ENCODE assay signal across 15 mouse cellular contexts in the genomic region with DNA sequence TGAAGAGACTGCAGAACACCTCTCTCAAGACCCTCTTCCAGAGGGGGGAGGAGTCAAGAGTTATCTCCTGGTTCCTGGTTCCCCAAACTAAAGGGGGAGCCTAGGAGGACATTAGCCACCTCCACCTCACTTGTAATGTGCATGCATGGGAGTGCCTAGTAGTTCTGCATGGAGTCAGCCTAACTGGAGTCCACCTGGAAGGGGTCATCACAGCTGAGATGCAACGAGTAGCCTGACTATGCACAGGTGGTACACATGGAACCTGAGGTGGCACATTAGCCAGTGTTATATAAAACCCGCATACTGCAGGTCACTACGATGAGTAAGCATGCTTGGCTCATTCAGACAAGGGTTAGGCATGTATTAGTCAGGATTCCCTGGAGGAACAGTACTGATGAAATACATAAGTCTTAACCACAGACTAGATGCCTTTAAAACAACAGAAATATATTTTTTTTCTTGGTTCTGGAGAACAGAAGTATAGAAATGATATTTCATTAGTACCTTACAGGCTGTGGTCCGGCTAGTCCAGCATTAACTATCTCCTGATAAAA.
"Had no signal": no experiment of that assay in that cellular context is flagged by ENCODE, and none has a peak within 500 bp of the region (broad histone marks: within the 10 kb centered on the region; RNA-seq: fewer than 3 reads in every experiment).

No protein-coding gene starts in this region.

- H3K9me3 ChIP-seq: limb, embryonic 13.5 days; midbrain, embryonic 15.5 days; neural tube, embryonic 13.5 days had no signal

- H3K4me2 ChIP-seq: limb, embryonic 13.5 days; midbrain, embryonic 15.5 days; neural tube, embryonic 13.5 days had no signal

- DNase-seq: kidney, postnatal 10 days; kidney, postnatal 4 days; left cerebral cortex, postnatal 4 days; lung, adult 2 months; lung, postnatal 36 days; retina, postnatal 1 day; right cerebral cortex, postnatal 14 days; thymus, adult 18-20 months; thymus, postnatal 14 days had no signal

- H3K27me3 ChIP-seq: limb, embryonic 13.5 days; midbrain, embryonic 15.5 days; neural tube, embryonic 13.5 days had no signal

- H3K4me1 ChIP-seq: limb, embryonic 13.5 days; midbrain, embryonic 15.5 days; neural tube, embryonic 13.5 days had no signal

- H3K4me3 ChIP-seq: layer of hippocampus, adult 2 months; limb, embryonic 13.5 days; midbrain, embryonic 15.5 days; neural tube, embryonic 13.5 days had no signal

- H3K36me3 ChIP-seq: limb, embryonic 13.5 days; midbrain, embryonic 15.5 days; neural tube, embryonic 13.5 days had no signal

- H3K9ac ChIP-seq: limb, embryonic 13.5 days; liver, embryonic 14.5 days; midbrain, embryonic 15.5 days; neural tube, embryonic 13.5 days had no signal

- ATAC-seq: lung, postnatal 0 days; midbrain, embryonic 15.5 days had no signal

- H3K27ac ChIP-seq: layer of hippocampus, adult 2 months; limb, embryonic 13.5 days; liver, embryonic 14.5 days; midbrain, embryonic 15.5 days; neural tube, embryonic 13.5 days had no signal
